Mouse (Mus musculus) midbrain, embryonic 11.5 days (tissue): Measurements from ENCODE around the gene Rplp0. TPM values are rescaled to one million over a fixed set of nuclear protein-coding genes. Genes with fewer than 3 reads are reported as not detected.

ENCODE experiments used
- ATAC-seq: fragments of 200-750 bp; cut with Nextera tagmentation; 2 replicates; pipeline ENCODE4 v1.8.0; 2017; ENCODE audit warnings: moderate TSS enrichment, moderate library complexity; ENCODE audit not compliant: low FRiP score
- DNase-seq: peaks from one replicate; pipeline ENCODE4 v3.0.0; 2015; ENCODE audit warnings: low spot score; ENCODE audit errors: missing footprints
- H3K27ac ChIP-seq: fragments of 300-500 bp; sonication (generic); 2 replicates; pipeline ENCODE4 v1.5.1; 2014; ENCODE audit warnings: low read depth, low read length
- H3K27me3 ChIP-seq: fragments of 300-500 bp; sonication (generic); 2 replicates; pipeline ENCODE4 v1.6.1; 2014; ENCODE audit warnings: mild to moderate bottlenecking, low read length, moderate library complexity, mixed read lengths; ENCODE audit not compliant: control insufficient read depth, insufficient read depth
- H3K36me3 ChIP-seq: fragments of 300-500 bp; sonication (generic); 2 replicates; pipeline ENCODE4 v1.6.1; 2014; ENCODE audit warnings: mild to moderate bottlenecking, low read length, moderate library complexity, mixed read lengths; ENCODE audit not compliant: control insufficient read depth, insufficient read depth
- H3K4me1 ChIP-seq: fragments of 300-500 bp; sonication (generic); 2 replicates; pipeline ENCODE4 v1.6.1; 2014; ENCODE audit warnings: low read length; ENCODE audit not compliant: control insufficient read depth, insufficient read depth
- H3K4me2 ChIP-seq: fragments of 300-500 bp; sonication (generic); 2 replicates; pipeline ENCODE4 v1.6.1; 2014; ENCODE audit warnings: mild to moderate bottlenecking, moderate library complexity
- H3K4me3 ChIP-seq: fragments of 300-500 bp; sonication (generic); 2 replicates; pipeline ENCODE4 v1.5.1; 2014; ENCODE audit warnings: low read depth, low read length
- H3K9ac ChIP-seq: fragments of 300-500 bp; sonication (generic); 2 replicates; pipeline ENCODE4 v1.6.1; 2014; ENCODE audit warnings: low read length
- H3K9me3 ChIP-seq: fragments of 300-500 bp; sonication (generic); 2 replicates; pipeline ENCODE4 v1.6.1; 2016; ENCODE audit warnings: low read length; ENCODE audit not compliant: control insufficient read depth
- WGBS: fragments of 180-500 bp; shearing (Covaris S2); extraction: QIAGEN DNeasy Blood & Tissue Kit; methylation state at CpG from one replicate; pipeline ENCODE4 v1.1.7; 2014; 5-methylcytosine and 5-hydroxymethylcytosine counted together
- polyA plus RNA-seq: library from polyadenylated mRNA; unstranded; fragments of >200 nt; fragmentation: Nextera tagmentation; extraction: Ambion mirVana; gene quantifications from 2 replicates; pipeline ENCODE4 v1.2.1, GENCODE M21; 2014

Gene Rplp0
- polyA plus RNA-seq, 1 experiment from 2014 or later: 1,182 TPM

DNA sequence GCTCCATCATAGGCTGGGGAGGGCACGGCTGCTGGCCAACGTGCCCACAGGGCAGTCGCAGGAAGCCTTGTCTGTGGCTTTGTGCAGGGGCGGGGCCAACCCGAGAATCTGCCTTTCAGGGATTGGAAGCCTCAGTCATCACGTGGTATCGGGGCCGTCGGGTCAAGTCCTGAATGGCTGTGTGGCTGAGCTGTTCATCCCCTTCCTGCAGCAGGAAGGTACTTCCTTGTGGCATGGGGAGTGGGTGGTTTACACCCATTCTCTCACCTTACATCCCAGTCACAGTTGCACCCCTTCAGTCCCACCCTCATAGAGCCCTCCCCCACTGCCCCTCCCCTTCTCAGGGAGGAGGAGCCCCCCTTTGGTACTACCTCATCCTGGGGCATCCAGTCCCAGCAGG is 22.4 kb downstream of the Rplp0 start:
- H3K4me3 ChIP-seq: no peak overlapping the region
- H3K9ac ChIP-seq: no peak overlapping the region
- no peak for ATAC-seq
- H3K36me3 ChIP-seq: peaks cover 55% of the 10 kb centered on the region
- WGBS: 90% methylated on average over 9 of the region's 9 CpGs
- H3K27me3 ChIP-seq: no peaks in the 10 kb centered on the region
- H3K4me1 ChIP-seq: no peaks in the 10 kb centered on the region
- no peak overlapping the region for H3K4me2 ChIP-seq
- H3K9me3 ChIP-seq: peaks cover 5% of the 10 kb centered on the region; the same call in 1 of the 2 replicates
- DNase-seq: no peak
- no peak overlapping the region for H3K27ac ChIP-seq

GRCm38 (mm10) chr5:115585616-115586015 is 26.3 kb downstream of the Rplp0 start:
- DNase-seq (no peak), ATAC-seq (no peak)
- H3K4me2 ChIP-seq: no peak overlapping the region
- H3K4me3 ChIP-seq: no peak overlapping the region
- H3K9me3 ChIP-seq: peaks cover 5% of the 10 kb centered on the region; the same call in 1 of the 2 replicates
- H3K9ac ChIP-seq: no peak overlapping the region
- H3K27me3 ChIP-seq: no peaks in the 10 kb centered on the region
- H3K36me3 ChIP-seq: peaks cover 51% of the 10 kb centered on the region
- H3K4me1 ChIP-seq: no peaks in the 10 kb centered on the region
- no peak overlapping the region for H3K27ac ChIP-seq
- WGBS: 90% methylated on average over 12 of the region's 12 CpGs

- H3K27me3 ChIP-seq: no peaks in the 10 kb centered on the region
- no peak overlapping the region for H3K9ac ChIP-seq
- no peak overlapping the region for H3K27ac ChIP-seq
- WGBS: 89% methylated on average over 15 of the region's 15 CpGs
- peaks cover 47% of the 10 kb centered on the region for H3K36me3 ChIP-seq
- DNase-seq: no peak
- H3K4me2 ChIP-seq: no peak overlapping the region
- no peak for ATAC-seq
- no peaks in the 10 kb centered on the region for H3K4me1 ChIP-seq
- H3K4me3 ChIP-seq: no peak overlapping the region
- peaks cover 5% of the 10 kb centered on the region; the same call in 1 of the 2 replicates for H3K9me3 ChIP-seq
Observed at GRCm38 (mm10) chr5:115586166-115586565, 26.9 kb downstream of the Rplp0 start.

GRCm38 (mm10) chr5:115586780-115587179 is 27.5 kb downstream of the Rplp0 start:
- ATAC-seq: no peak
- Histone ChIP-seq H3K4me1 (no peaks in the 10 kb centered on the region), H3K27me3 (no peaks in the 10 kb centered on the region), H3K27ac (no peak overlapping the region), H3K9me3 (peaks cover 5% of the 10 kb centered on the region; the same call in 1 of the 2 replicates), H3K4me3 (no peak overlapping the region), H3K36me3 (peaks cover 44% of the 10 kb centered on the region), H3K9ac (no peak overlapping the region), H3K4me2 (no peak overlapping the region)
- no peak for DNase-seq
- 98% methylated on average over 2 of the region's 2 CpGs for WGBS

DNA sequence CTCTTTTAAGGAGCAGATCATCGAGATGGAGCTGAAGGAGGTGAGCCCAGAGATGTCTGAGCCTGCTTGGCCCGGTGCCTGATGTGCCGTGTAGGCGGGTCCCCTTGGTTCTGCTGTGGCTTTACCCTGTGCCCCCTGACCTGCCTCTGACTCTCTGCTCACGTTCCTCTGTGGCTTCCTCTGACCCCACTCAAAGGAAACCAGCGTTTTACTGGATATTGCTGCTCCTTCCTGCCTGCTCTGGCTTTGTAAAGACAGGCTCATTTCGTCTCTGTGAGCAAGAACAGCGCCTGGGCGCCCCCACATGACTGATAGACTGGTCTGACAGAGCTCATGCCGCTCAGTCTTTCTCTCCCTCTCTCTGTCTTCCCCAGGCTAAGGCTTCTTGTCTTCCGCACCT is 31.8 kb downstream of the Rplp0 start:
- H3K4me2 ChIP-seq: no peak overlapping the region
- H3K9me3 ChIP-seq: no peaks in the 10 kb centered on the region
- peaks cover 43% of the 10 kb centered on the region for H3K36me3 ChIP-seq
- ATAC-seq (no peak), DNase-seq (no peak)
- no peak overlapping the region for H3K27ac ChIP-seq
- H3K9ac ChIP-seq: no peak overlapping the region
- WGBS: 88% methylated on average over 11 of the region's 11 CpGs
- H3K4me3 ChIP-seq: no peak overlapping the region
- H3K4me1 ChIP-seq: no peaks in the 10 kb centered on the region
- no peaks in the 10 kb centered on the region for H3K27me3 ChIP-seq

DNA sequence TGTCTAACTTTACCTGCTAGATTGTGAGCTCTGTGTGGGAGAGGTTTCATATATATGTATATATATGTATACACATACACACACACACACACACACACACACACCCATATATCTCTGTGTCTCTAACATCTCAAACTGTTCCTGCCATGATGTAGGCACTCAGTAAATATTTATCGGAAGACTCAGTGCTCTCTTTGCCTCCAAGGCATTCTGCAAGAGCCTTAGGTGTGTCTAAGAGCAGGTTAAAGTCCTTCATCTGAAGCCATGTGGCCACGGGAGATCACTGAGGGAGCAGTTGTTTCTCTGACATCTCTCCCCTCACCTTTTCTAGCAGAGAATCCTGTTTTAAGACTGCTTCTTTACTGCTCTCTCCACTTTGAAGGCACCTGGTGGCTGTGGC is 32.2 kb downstream of the Rplp0 start:
- no peaks in the 10 kb centered on the region for H3K27me3 ChIP-seq
- no peak overlapping the region for H3K4me2 ChIP-seq
- WGBS: 94% methylated on average over 2 of the region's 2 CpGs
- ATAC-seq (no peak), DNase-seq (no peak)
- no peak overlapping the region for H3K4me3 ChIP-seq
- H3K27ac ChIP-seq: no peak overlapping the region
- no peaks in the 10 kb centered on the region for H3K4me1 ChIP-seq
- peaks cover 44% of the 10 kb centered on the region for H3K36me3 ChIP-seq
- H3K9ac ChIP-seq: no peak overlapping the region
- H3K9me3 ChIP-seq: no peaks in the 10 kb centered on the region

DNA sequence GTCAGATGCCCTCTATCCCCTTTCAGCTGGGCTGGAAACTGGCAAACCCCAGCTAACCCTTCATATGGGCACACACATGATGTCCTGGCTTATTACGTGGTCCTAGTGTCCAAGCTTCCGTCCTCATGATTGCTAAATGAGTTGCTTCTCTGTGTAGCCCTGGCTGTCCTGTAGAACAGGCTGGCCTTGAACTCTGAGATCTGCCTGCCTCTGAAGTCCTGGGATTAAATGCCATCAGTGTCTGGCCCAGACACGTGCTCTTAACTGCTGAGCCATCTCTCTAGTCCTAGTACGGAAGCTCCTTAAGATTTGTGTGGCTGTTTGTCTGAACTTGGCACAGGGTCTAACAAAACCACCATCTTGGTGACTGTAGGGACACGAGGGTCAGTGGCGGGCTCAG is 44.3 kb downstream of the Rplp0 start:
- Histone ChIP-seq H3K27me3 (no peaks in the 10 kb centered on the region), H3K9ac (no peak overlapping the region), H3K4me2 (no peak overlapping the region), H3K4me1 (no peaks in the 10 kb centered on the region), H3K36me3 (peaks cover 42% of the 10 kb centered on the region), H3K4me3 (no peak overlapping the region), H3K9me3 (no peaks in the 10 kb centered on the region), H3K27ac (no peak overlapping the region)
- DNase-seq (no peak), ATAC-seq (no peak)
- 96% methylated on average over 6 of the region's 6 CpGs for WGBS

- no peak for DNase-seq
- Histone ChIP-seq H3K9ac (no peak overlapping the region), H3K4me2 (no peak overlapping the region), H3K27me3 (no peaks in the 10 kb centered on the region), H3K4me1 (no peaks in the 10 kb centered on the region), H3K36me3 (peaks cover 48% of the 10 kb centered on the region), H3K4me3 (no peak overlapping the region), H3K9me3 (no peaks in the 10 kb centered on the region), H3K27ac (no peak overlapping the region)
- 91% methylated on average over 11 of the region's 11 CpGs for WGBS
- no peak for ATAC-seq
Observed at GRCm38 (mm10) chr5:115611566-115611965, 52.3 kb downstream of the Rplp0 start.
